ENCODE assay signal across 13 mouse cellular contexts in genomic region chr4:151822986-151823385, GRCm38 (mm10). TPM values are rescaled to one million over a fixed set of nuclear protein-coding genes. Genes with fewer than 3 reads are reported as not detected.
A peak's percentile ranks its signal among the peaks of the same experiment; 100 is the strongest.
DNase-seq lines count a peak whose midpoint lies in the region; ATAC-seq and TF ChIP-seq lines count a peak whose summit lies in the region.
"Had no signal": no experiment of that assay in that cellular context is flagged by ENCODE, and none has a peak within 500 bp of the region (broad histone marks: within the 10 kb centered on the region; RNA-seq: fewer than 3 reads in every experiment).

No protein-coding gene starts in this region.

- TF ChIP-seq CTCF in lung, adult 2 months (IDR thresholded peaks at IDR 0.05; ENCODE audit: insufficient read depth, low read length) = no peak

- H3K36me3 ChIP-seq in megakaryocyte, embryonic 14.5 days (replicated peaks; ENCODE audit: low read length) = peaks cover 60% of the 10 kb centered on the region
- H3K36me3 ChIP-seq: limb, embryonic 15.5 days; midbrain, embryonic 12.5 days had no signal

- peak; percentile 33 for DNase-seq in adrenal gland, postnatal 10 days
- DNase-seq in adrenal gland, postnatal 25 days = no peak
- peak; percentile 33 for DNase-seq in lung, adult 2 months
- no peak for DNase-seq in urinary bladder, postnatal 4 days (ENCODE audit: low spot score in 2 of 2)
- no peak for DNase-seq in spleen, adult 12 weeks (ENCODE audit: low spot score)
- DNase-seq in gastrocnemius, postnatal 10 days = no peak
- DNase-seq: cerebellum, adult 9-10 months had no signal

- no peaks in the 10 kb centered on the region for H3K27me3 ChIP-seq in megakaryocyte, embryonic 14.5 days (replicated peaks)
- H3K27me3 ChIP-seq: limb, embryonic 15.5 days; midbrain, embryonic 12.5 days had no signal

- H3K9me3 ChIP-seq in megakaryocyte, embryonic 14.5 days = no peaks in the 10 kb centered on the region
- H3K9me3 ChIP-seq: hindbrain, embryonic 10.5 days; limb, embryonic 15.5 days; midbrain, embryonic 12.5 days had no signal

- 63% methylated on average over 2 of the region's 2 CpGs for WGBS in lung, adult 2 months

- H3K4me1 ChIP-seq in megakaryocyte, embryonic 14.5 days = peaks cover 96% of the 10 kb centered on the region
- H3K4me1 ChIP-seq in lung, adult 2 months (ENCODE audit: control insufficient read depth, insufficient read depth, low read length) = peaks cover 21% of the 10 kb centered on the region

- H3K4me3 ChIP-seq in megakaryocyte, embryonic 14.5 days (replicated peaks) = peak overlapping the region; percentile 71
- H3K4me3 ChIP-seq in lung, adult 2 months (replicated peaks; ENCODE audit: extremely low read depth, low read depth, low read length) = no peak overlapping the region
- H3K4me3 ChIP-seq: erythroblast, embryonic 14.5 days; hindbrain, embryonic 10.5 days; limb, embryonic 15.5 days; midbrain, embryonic 12.5 days had no signal

- no peak for TF ChIP-seq POLR2A in lung, adult 2 months (IDR thresholded peaks at IDR 0.05; ENCODE audit: borderline replicate concordance, extremely low read depth, low read depth, low read length)

- ATAC-seq in megakaryocyte, adult 5-6 weeks (ENCODE audit: poor library complexity, severe bottlenecking) = no peak

RNA-seq across cellular contexts. Expression of gene Camta1, which starts 38.7 kb away (rescaled TPM):
- total RNA-seq in adrenal gland, postnatal 10 days (2021) = 10 to 100 TPM; 46.3 to 50.3 TPM
- total RNA-seq in adrenal gland, postnatal 25 days (2021) = 15.0 and 37.3 TPM in 2 replicates
- 3.2 and 13.4 TPM in 2 replicates for polyA plus RNA-seq in megakaryocyte, embryonic 14.5 days (2012; ENCODE audit: insufficient read depth, low replicate concordance)
- total RNA-seq in megakaryocyte, adult 5-6 weeks (2015) = 65.9 and 70.2 TPM in 2 replicates
- total RNA-seq in megakaryocyte, adult 5-6 weeks (2017) = 2.9 and 17.4 TPM in 2 replicates
- polyA plus RNA-seq in lung, adult 2 months (2012; rRNA removed) = 8.4 and 10.4 TPM in 2 replicates
- total RNA-seq in gastrocnemius, postnatal 10 days (2021) = 10 to 100 TPM; 71.6 to 82.8 TPM

Comparison
In these comparisons a context has a peak if more than half of its experiments do, and no peak if none do; other contexts are left out.
1. DNase-seq: peak in adrenal gland, postnatal 10 days (single experiment) and lung, adult 2 months (single experiment); none in adrenal gland, postnatal 25 days (single experiment), urinary bladder, postnatal 4 days (0 of 2), spleen, adult 12 weeks (single experiment) and gastrocnemius, postnatal 10 days (single experiment).